Mouse (Mus musculus): ENCODE measurements at regions not wholly inside any gene's neighbourhood (a gene's known extent, or its start where the extent isn't known, plus 50 kb on each side); places are given as distances from the start of the nearest gene placed in this dataset.
"Not testable (repeated sequence)": the region's sequence is repeated elsewhere in the genome, so short reads cannot be mapped to it uniquely, and the experiment has no call there.

DNA sequence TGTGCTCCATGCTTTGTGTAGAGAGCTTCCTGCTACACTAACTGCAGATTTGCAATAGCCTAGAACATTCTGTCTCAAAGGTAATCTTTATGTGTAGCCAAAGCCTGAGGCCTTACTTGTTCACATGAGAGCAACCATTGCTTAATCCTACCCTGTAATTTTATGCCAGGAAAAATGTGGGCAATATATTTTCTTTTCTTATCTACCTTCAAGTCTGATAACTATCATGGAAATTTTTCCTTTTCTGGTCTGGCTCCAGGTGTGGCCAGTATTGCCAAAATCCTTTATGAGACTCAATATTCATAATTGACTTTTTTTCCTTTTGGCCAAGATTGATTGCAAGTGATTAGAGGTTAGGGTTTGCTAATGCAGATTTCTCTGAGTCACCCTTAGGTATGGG is 178.0 kb upstream of the Peli2 start:
- no peaks in the 10 kb centered on the region for H3K9me3 ChIP-seq
- peaks cover 10% of the 10 kb centered on the region; the same call in 1 of the 2 replicates for H3K4me1 ChIP-seq
- no peak overlapping the region for H3K4me2 ChIP-seq
- H3K4me3 ChIP-seq, result no peak overlapping the region
- H3K9ac ChIP-seq, result no peak overlapping the region
- no peaks in the 10 kb centered on the region for H3K36me3 ChIP-seq
- ATAC-seq (ENCODE audit: borderline replicate concordance, extremely low read depth, low FRiP score, low TSS enrichment), result no peak
- H3K27ac ChIP-seq, result no peak overlapping the region
- H3K27me3 ChIP-seq, result no peaks in the 10 kb centered on the region

DNA sequence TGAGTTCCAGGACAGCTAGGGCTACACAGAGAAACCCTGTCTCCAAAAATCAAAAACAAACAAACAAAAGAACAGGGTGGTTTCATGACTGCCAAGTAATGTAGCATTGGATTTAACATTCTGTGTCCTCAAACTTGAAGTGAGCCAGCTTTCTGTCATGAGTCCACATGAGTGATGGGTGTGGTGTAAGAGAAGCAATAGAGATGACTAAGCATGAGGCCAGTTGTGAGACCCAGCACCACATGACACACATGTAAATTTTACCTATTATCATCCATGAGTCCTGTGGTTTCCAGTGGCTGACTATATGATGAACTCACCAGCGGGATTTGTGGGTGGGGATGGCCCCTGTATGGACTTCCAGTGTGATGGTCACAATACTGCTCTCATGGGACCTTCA is 176.0 kb upstream of the Peli2 start:
- WGBS, result 97% methylated on average over 1 of the region's 1 CpGs

DNA sequence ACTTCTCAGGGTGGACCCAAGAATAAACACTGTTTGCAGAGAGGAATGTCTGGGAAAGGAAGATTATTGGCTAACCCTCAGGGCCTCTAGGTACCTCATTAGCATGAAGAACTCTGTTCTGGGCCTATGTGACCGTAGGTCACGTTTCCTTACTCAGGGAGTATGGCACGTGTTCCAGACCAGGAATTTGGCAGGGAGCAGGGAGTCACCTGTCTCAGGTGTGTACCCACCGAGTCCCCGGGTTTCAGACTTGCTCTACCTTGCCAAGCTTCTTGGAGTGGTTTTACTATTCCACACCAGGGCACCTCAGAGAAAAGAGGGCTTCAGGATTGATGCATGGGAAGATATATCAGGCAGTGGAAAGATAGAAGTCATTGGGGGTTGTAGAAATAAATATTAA is 169.6 kb upstream of the Peli2 start:
- no peak overlapping the region for H3K9ac ChIP-seq
- no peaks in the 10 kb centered on the region for H3K4me1 ChIP-seq
- no peaks in the 10 kb centered on the region for H3K9me3 ChIP-seq
- H3K27me3 ChIP-seq, result no peaks in the 10 kb centered on the region
- no peaks in the 10 kb centered on the region for H3K36me3 ChIP-seq
- 82% methylated on average over 5 of the region's 5 CpGs for WGBS
- no peak overlapping the region for H3K27ac ChIP-seq
- ATAC-seq (ENCODE audit: borderline replicate concordance, extremely low read depth, low FRiP score, low TSS enrichment), result no peak
- no peak overlapping the region for H3K4me2 ChIP-seq
- H3K4me3 ChIP-seq, result no peak overlapping the region

More for the DNA sequence above, 176.0 kb upstream of the Peli2 start:
- Histone ChIP-seq H3K27ac (no peak overlapping the region), H3K4me2 (no peak overlapping the region), H3K27me3 (no peaks in the 10 kb centered on the region), H3K4me3 (no peak overlapping the region), H3K4me1 (peaks cover 7% of the 10 kb centered on the region; the same call in 1 of the 2 replicates), H3K36me3 (no peaks in the 10 kb centered on the region), H3K9me3 (no peaks in the 10 kb centered on the region), H3K9ac (no peak overlapping the region)
- ATAC-seq (ENCODE audit: borderline replicate concordance, extremely low read depth, low FRiP score, low TSS enrichment), result no peak

DNA sequence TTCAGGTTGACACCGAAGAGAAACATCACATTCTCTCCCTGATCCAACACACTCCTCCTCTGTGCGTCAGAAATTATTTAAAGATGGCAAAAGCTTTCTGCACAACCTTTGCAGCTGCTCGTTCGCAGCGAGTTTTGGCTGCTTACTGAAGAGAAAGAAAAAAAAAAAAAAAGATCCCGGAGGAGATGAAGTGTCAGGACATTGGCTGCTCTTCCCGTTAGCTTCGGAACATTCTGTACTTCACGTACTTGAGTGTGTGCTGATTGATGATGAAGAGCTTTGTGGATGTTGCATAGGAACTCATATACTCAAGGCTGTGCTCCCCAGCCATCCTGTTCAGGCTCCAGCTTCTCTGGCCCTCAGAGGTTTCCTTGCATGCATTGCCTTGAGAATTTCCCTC is 162.5 kb upstream of the Peli2 start:
- H3K4me3 ChIP-seq, result no peak overlapping the region
- H3K27ac ChIP-seq, result peak overlapping the region; percentile 77
- H3K36me3 ChIP-seq, result no peaks in the 10 kb centered on the region
- H3K27me3 ChIP-seq, result no peaks in the 10 kb centered on the region
- no peak overlapping the region for H3K9ac ChIP-seq
- H3K4me2 ChIP-seq, result no peak overlapping the region
- peak; percentile 93 for ATAC-seq (ENCODE audit: borderline replicate concordance, extremely low read depth, low FRiP score, low TSS enrichment)
- WGBS, result 50% methylated on average over 9 of the region's 9 CpGs
- peaks cover 9% of the 10 kb centered on the region; the same call in 1 of the 2 replicates for H3K4me1 ChIP-seq
- H3K9me3 ChIP-seq, result no peaks in the 10 kb centered on the region

DNA sequence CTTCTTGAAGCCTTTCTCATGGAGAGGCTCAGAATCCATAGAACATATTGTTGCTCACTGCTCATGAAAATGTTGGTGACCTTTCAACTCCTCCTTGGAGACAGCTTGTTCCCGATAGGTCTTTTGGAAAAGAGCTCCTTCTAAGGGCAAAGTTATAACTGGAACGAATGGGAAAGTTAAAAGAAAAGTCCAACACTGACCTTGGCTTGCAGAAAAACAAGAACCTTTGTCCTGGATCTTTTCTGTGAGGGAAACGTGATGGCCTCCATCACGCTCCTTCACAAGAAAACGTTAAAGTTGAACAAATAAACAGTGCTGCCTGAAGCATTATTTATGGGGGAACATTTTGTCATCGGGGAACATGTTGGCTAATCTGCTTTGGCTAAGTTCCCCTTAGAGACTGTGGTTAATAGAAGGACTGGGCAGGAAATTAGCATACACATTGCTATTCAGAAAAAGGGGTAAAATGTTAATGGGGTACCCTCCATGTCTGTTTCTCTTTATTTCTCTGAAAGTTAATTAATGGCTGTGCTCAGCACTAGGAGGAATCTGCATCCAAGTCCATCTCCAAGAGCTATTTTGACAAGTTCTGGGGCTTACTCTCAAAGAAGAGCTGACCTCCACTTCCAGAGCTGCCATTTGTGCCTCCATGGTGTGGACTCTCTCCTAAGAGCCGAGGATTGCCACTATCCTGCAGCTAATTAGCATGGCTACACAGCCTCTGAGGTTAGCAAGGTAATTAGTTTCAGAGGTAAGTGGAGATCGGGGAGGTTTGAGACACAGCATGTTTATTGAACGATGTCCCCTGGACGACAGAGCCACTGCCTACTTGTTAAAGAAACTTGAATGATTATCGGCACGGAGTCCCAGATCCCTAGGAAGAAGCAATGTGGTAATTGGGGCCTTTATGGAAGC is 161.0 kb upstream of the Peli2 start:
- no peak for ATAC-seq (ENCODE audit: borderline replicate concordance, extremely low read depth, low FRiP score, low TSS enrichment)
- 56% methylated on average over 12 of the region's 12 CpGs for WGBS
- Histone ChIP-seq H3K9ac (no peak overlapping the region), H3K27me3 (no peaks in the 10 kb centered on the region), H3K27ac (peak overlapping the region; percentile 77; the same call in 1 of the 2 replicates), H3K4me1 (peaks cover 9% of the 10 kb centered on the region; the same call in 1 of the 2 replicates), H3K4me3 (no peak overlapping the region), H3K9me3 (no peaks in the 10 kb centered on the region), H3K36me3 (no peaks in the 10 kb centered on the region), H3K4me2 (no peak overlapping the region)

DNA sequence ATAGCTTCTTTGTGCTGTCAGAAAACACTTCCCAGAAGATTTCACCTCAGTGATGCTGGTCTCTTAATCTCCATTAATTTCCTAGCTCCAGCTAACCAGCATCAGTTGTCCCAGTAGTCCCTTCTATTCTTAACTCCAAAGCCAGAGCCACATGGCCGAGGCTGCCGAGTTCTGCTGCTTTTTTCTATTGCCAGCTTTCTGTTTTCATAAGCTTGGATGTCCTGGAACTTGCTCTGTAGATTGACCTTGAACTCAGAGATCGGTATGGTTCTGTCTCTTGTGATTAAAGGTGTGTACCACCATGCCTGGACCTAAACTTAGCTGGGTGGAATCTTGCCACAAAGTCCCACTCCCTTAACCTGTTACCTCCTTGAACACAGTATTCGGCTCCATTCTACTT is 155.8 kb upstream of the Peli2 start:
- H3K4me3 ChIP-seq; ATAC-seq (ENCODE audit: borderline replicate concordance, extremely low read depth, low FRiP score, low TSS enrichment): not testable (repeated sequence)

DNA sequence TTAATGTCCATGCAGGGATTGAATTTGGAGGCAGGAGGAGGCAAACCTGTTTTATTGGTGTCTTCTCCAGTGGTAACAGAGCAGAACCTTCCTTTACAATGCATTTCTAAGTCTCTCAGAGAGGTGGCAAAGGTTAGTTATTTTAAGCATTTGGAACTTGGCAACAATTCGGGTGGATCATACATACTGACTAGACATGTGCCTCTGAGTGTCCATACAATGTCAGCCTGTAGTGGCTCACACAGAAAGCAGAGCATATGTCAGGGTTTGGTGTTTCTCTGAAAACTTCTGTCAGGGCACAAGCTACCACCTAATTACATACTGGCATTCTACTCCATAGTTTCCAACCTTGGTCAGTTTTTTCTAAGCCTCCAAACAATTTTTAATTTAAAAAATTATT is 150.8 kb upstream of the Peli2 start:
- Histone ChIP-seq H3K27ac (no peak overlapping the region), H3K27me3 (no peaks in the 10 kb centered on the region), H3K4me2 (no peak overlapping the region), H3K4me1 (no peaks in the 10 kb centered on the region), H3K36me3 (no peaks in the 10 kb centered on the region), H3K4me3 (no peak overlapping the region), H3K9me3 (no peaks in the 10 kb centered on the region), H3K9ac (no peak overlapping the region)
- 24% methylated on average over 1 of the region's 1 CpGs for WGBS
- ATAC-seq (ENCODE audit: borderline replicate concordance, extremely low read depth, low FRiP score, low TSS enrichment), result no peak

More for the DNA sequence above, 155.8 kb upstream of the Peli2 start:
- not testable (repeated sequence) for H3K9me3 ChIP-seq, H3K4me2 ChIP-seq, H3K27ac ChIP-seq, H3K9ac ChIP-seq, H3K27me3 ChIP-seq, H3K36me3 ChIP-seq, H3K4me1 ChIP-seq
- WGBS, result 81% methylated on average over 4 of the region's 4 CpGs

DNA sequence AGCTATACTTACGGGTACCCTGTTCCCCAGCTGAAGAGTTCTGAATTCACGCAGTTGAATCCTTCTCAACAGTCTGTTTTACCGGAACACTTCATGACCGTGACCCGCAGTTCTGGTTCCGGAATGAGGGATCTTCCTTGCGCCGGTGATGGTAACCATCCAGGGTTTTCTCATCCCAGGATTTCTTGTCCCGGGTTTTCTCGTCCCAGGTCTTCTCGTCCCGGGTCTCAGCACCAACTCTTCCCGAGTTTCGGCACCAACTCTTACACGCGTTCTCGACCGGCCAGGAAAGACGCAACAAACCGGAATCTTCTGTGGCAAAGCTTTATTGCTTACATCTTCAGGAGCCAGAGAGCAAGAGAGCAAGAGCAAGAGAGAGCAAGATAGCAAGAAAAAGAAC is 147.5 kb upstream of the Peli2 start:
- H3K27ac ChIP-seq; H3K4me1 ChIP-seq; H3K9ac ChIP-seq; H3K4me3 ChIP-seq; ATAC-seq (ENCODE audit: borderline replicate concordance, extremely low read depth, low FRiP score, low TSS enrichment); H3K36me3 ChIP-seq; H3K9me3 ChIP-seq; H3K4me2 ChIP-seq; H3K27me3 ChIP-seq: not testable (repeated sequence)
- 93% methylated on average over 20 of the region's 20 CpGs for WGBS

DNA sequence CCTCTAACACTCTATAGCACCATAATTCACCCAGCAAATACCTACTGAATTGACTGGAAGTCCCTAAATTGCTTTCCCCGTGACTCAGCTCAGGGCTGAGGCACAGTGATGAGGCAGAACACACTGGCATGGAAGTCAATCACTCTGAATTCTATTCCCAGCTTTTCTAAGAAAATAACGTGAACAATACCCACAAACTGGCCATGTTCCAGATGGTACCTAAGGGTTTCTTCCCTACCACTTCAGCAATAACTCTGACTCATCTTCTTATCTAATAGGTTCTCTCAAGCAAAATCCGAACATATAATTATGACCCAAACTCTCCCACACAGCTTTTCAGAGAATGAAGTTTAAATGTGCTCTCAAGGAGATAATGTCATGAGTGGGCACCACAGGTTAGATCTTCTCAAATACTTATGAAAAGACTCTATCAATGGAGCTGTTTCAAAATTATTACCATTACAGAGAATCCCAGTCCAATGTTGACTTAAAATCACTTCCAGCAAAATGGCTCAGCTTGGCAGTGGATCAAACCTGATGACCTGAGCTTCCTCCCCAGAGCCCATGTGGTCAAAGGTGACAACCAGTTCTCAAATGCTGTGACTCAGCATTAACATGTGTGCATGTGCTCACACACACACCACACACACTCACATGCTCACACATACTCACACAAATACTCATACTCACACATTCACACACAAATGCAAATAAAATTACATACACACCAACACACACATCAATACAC is 137.5 kb upstream of the Peli2 start:
- H3K27ac ChIP-seq, result no peak overlapping the region
- no peak overlapping the region for H3K4me3 ChIP-seq
- H3K27me3 ChIP-seq, result no peaks in the 10 kb centered on the region
- no peaks in the 10 kb centered on the region for H3K9me3 ChIP-seq
- ATAC-seq (ENCODE audit: borderline replicate concordance, extremely low read depth, low FRiP score, low TSS enrichment), result no peak
- no peak overlapping the region for H3K9ac ChIP-seq
- H3K4me2 ChIP-seq, result no peak overlapping the region
- WGBS, result 71% methylated on average over 3 of the region's 3 CpGs
- H3K4me1 ChIP-seq, result 0 out of 2 replicates have a peak, but pooled peaks cover 7% of the 10 kb centered on the region
- H3K36me3 ChIP-seq, result no peaks in the 10 kb centered on the region

DNA sequence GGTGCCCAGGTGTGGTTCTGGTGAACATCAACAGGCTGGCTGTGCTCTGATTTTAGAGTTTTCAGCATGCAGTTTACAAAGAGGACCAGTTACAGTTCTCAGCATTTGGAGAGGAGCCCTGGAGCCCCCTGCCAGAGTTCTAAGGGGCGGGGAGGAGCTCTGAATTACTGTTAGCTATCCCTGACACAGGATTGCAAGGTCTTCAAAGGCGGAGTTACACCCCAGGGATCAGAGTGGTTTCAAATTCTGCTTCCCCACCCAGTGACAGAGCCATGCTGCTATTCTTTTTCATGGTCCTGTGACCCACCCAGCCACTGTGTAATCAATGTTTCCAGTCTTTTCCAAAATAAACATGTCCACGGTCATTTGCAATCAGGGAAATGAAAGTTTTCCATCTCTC is 134.1 kb upstream of the Peli2 start:
- Histone ChIP-seq H3K4me1 (0 out of 2 replicates have a peak, but pooled peaks cover 4% of the 10 kb centered on the region), H3K36me3 (no peaks in the 10 kb centered on the region), H3K4me3 (no peak overlapping the region), H3K27ac (peak overlapping the region; percentile 33; the same call in 1 of the 2 replicates), H3K9ac (no peak overlapping the region), H3K27me3 (no peaks in the 10 kb centered on the region), H3K9me3 (no peaks in the 10 kb centered on the region), H3K4me2 (no peak overlapping the region)
- ATAC-seq (ENCODE audit: borderline replicate concordance, extremely low read depth, low FRiP score, low TSS enrichment), result no peak
- WGBS, result 12% methylated on average over 3 of the region's 3 CpGs

DNA sequence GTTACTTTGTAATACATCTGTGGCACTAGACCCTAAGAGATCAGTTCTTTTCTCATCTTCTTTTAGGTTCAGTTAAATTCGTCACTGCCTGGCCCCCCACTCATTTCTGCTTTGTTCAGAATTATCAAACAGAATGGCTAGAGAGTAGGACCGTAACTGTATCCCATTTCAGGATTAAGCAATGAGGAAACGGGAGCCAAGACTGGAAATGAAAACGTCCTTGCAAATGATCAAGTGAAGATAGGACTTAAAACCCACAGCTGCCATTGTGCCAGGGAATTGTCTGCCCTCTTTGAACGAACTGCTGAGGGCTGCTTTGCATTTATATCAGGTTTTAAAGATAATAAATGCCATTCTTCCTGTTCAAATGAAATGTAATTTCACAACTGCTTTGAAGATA is 133.7 kb upstream of the Peli2 start:
- Histone ChIP-seq H3K4me1 (0 out of 2 replicates have a peak, but pooled peaks cover 4% of the 10 kb centered on the region), H3K9me3 (no peaks in the 10 kb centered on the region), H3K36me3 (no peaks in the 10 kb centered on the region), H3K4me2 (no peak overlapping the region), H3K4me3 (no peak overlapping the region), H3K9ac (no peak overlapping the region), H3K27me3 (no peaks in the 10 kb centered on the region), H3K27ac (peak overlapping the region; percentile 33; the same call in 1 of the 2 replicates)
- no peak for ATAC-seq (ENCODE audit: borderline replicate concordance, extremely low read depth, low FRiP score, low TSS enrichment)
- 16% methylated on average over 5 of the region's 5 CpGs for WGBS

Measured in lung, embryonic 15.5 days (tissue).